Mouse (Mus musculus) large intestine, adult 2 months (tissue): ENCODE measurements around the gene Gm6356. TPM values are rescaled to one million over a fixed set of nuclear protein-coding genes. Genes with fewer than 3 reads are reported as not detected.
"Not testable (repeated sequence)": the region's sequence is repeated elsewhere in the genome, so short reads cannot be mapped to it uniquely, and the experiment has no call there.

ENCODE experiments used
- DNase-seq: peaks from one replicate; pipeline ENCODE4 v3.0.0-alpha.2; 2012; ENCODE audit warnings: low read depth, low spot score
- WGBS: fragments of 180-500 bp; shearing (Covaris S2); methylation state at CpG from one replicate; pipeline ENCODE4 v1.1.7; 2018; 5-methylcytosine and 5-hydroxymethylcytosine counted together
- polyA plus RNA-seq: library from polyadenylated mRNA; depleted of rRNA; stranded (reverse); fragments of >200 nt; gene quantifications from 2 replicates; pipeline ENCODE4 v1.2.3, GENCODE M21; 2012; rRNA removed

The Gm6356 gene
- polyA plus RNA-seq = not detected in 2 replicates

DNA sequence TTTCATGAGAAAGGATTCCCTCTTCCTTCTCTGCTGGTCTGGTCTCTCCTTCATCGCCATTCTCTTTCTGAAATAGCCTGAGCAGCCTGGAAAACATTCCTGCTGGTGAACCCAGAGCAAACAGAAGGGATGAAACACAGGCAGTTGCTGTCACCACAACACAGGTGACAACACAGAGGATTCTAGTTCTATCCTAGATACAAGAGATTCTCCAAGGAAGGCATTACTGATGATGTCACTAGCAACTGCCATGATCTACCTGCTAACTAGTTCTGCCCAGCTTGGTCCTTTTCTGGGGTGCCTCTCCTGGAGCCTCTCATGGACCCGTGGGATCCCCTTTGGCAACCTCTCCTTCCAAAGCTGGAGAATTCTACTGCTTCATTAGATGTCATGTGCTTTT lies at the start of gene Gm6356:
Gm6356 (minus strand) TSS at position 101 of the 400 bp plus-strand sequence.
- DNase-seq = not testable (repeated sequence)
- 27% methylated on average over 1 of the region's 2 CpGs for WGBS

Other genes with a start within 250 kb of the Gm6356 start
- gene Gm3636, start 231.5 kb downstream of the Gm6356 start, polyA plus RNA-seq = 0.74 TPM in 1 of 2 replicates, not detected in the other
- not detected in 2 replicates for gene Gm8362, start 199.4 kb downstream of the Gm6356 start, polyA plus RNA-seq
- gene Gm3642, start 133.5 kb downstream of the Gm6356 start, polyA plus RNA-seq = not detected in 2 replicates
- gene Gm3667, start 83.9 kb downstream of the Gm6356 start, polyA plus RNA-seq = 0.10 TPM in 1 of 2 replicates, not detected in the other
- gene Gm10406, start 53.6 kb upstream of the Gm6356 start, polyA plus RNA-seq = 0.14 TPM in 1 of 2 replicates, not detected in the other
- gene Gm3685, start 71.2 kb upstream of the Gm6356 start, polyA plus RNA-seq = not detected in 2 replicates
- not detected in 2 replicates for gene Gm3696, start 126.8 kb upstream of the Gm6356 start, polyA plus RNA-seq
- not detected in 2 replicates for gene Gm6676, start 151.6 kb upstream of the Gm6356 start, polyA plus RNA-seq
- 0.11 TPM in 1 of 2 replicates, not detected in the other for gene Gm3512, start 200.7 kb upstream of the Gm6356 start, polyA plus RNA-seq
- not detected in 2 replicates for gene Gm16434, start 220.7 kb upstream of the Gm6356 start, polyA plus RNA-seq